22 mouse cellular contexts compared by ENCODE assay signal in the genomic region with DNA sequence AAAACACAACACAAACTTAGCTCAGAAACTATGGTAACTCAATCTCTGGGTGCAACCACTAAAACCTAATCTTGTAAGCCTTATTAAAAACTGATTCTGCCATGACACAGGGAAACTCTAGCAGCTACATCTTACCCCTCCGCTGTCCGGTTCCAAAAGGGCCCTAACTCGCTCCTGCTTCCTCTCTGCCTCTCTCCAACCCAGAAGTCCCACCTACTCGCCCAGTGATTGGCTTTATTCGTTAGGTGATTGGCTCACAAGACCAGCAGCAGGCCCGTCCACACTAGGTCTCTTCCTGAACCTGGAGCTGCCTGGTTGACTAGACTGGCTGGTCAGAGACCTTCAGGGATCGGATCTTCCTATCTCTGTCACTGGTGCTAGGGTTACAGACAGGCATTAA.
A peak's percentile ranks its signal among the peaks of the same experiment; 100 is the strongest.
DNase-seq lines count a peak whose midpoint lies in the region; ATAC-seq and TF ChIP-seq lines count a peak whose summit lies in the region.
"Had no signal": no experiment of that assay in that cellular context is flagged by ENCODE, and none has a peak within 500 bp of the region (broad histone marks: within the 10 kb centered on the region; RNA-seq: fewer than 3 reads in every experiment).

No protein-coding gene starts in this region.

- no peak for DNase-seq in liver, embryonic 11.5 days (ENCODE audit: low spot score)
- DNase-seq in CH12.LX (ENCODE audit: extremely low read depth): no peak
- DNase-seq in ES-CJ7 (ENCODE audit: low read depth, low spot score): peak; percentile 83
- DNase-seq in ZHBTc4 (ENCODE audit: low read depth, low spot score): peak; percentile 92
- DNase-seq in urinary bladder, adult 18-20 months (ENCODE audit: low spot score in 2 of 2): no peak
- DNase-seq in frontal cortex, adult 2 months (ENCODE audit: extremely low spot score in 1 of 2, low spot score in 1 of 2): no peak
- DNase-seq: adrenal gland, adult 2 months; adrenal gland, postnatal 25 days; cerebellum, adult 2 months; cerebellum, postnatal 14 days; embryo, embryonic 11 days; heart, adult 18-20 months; heart, postnatal 14 days; kidney, adult 18-20 months had no signal

- no peaks in the 10 kb centered on the region for H3K79me2 ChIP-seq in CH12.LX (replicated peaks; ENCODE audit: control insufficient read depth, extremely low read depth, insufficient read depth, poor library complexity, severe bottlenecking)

- 0 out of 2 replicates have a peak, but pooled peaks have one; percentile 19 for ATAC-seq in liver, embryonic 12.5 days
- no peak for ATAC-seq in liver, embryonic 11.5 days (replicated peaks; ENCODE audit: low FRiP score)
- ATAC-seq: forebrain, embryonic 13.5 days; hindbrain, postnatal 0 days had no signal

- 0 out of 2 replicates have a peak, but pooled peaks cover 2% of the 10 kb centered on the region for H3K27me3 ChIP-seq in liver, embryonic 12.5 days (replicated peaks)
- H3K27me3 ChIP-seq in liver, embryonic 11.5 days (replicated peaks; ENCODE audit: control insufficient read depth, insufficient read depth, low read length): no peaks in the 10 kb centered on the region
- H3K27me3 ChIP-seq in CH12.LX (replicated peaks): no peaks in the 10 kb centered on the region
- H3K27me3 ChIP-seq: embryonic facial prominence, embryonic 15.5 days; forebrain, embryonic 13.5 days; heart, embryonic 15.5 days; hindbrain, embryonic 13.5 days had no signal

- no peaks in the 10 kb centered on the region for H3K9me3 ChIP-seq in liver, embryonic 12.5 days (replicated peaks)
- no peaks in the 10 kb centered on the region for H3K9me3 ChIP-seq in liver, embryonic 11.5 days (ENCODE audit: control insufficient read depth, low read length)
- H3K9me3 ChIP-seq in CH12.LX (replicated peaks; ENCODE audit: low read length): no peaks in the 10 kb centered on the region
- H3K9me3 ChIP-seq: embryonic facial prominence, embryonic 15.5 days; forebrain, embryonic 13.5 days; G1E; heart, embryonic 15.5 days; hindbrain, embryonic 13.5 days had no signal

- no peak overlapping the region for H3K9ac ChIP-seq in liver, embryonic 12.5 days
- no peak overlapping the region for H3K9ac ChIP-seq in liver, embryonic 11.5 days (ENCODE audit: low read depth, low read length)
- H3K9ac ChIP-seq in CH12.LX (ENCODE audit: insufficient read depth, low read depth): peak overlapping the region; percentile 28; the same call in 1 of the 2 replicates
- H3K9ac ChIP-seq: embryonic facial prominence, embryonic 15.5 days; forebrain, embryonic 13.5 days; heart, embryonic 15.5 days; hindbrain, embryonic 13.5 days had no signal

- TF ChIP-seq EP300 in CH12.LX (IDR thresholded peaks at IDR 0.05; ENCODE audit: low read length): no peak

- peaks cover 16% of the 10 kb centered on the region for H3K4me1 ChIP-seq in liver, embryonic 12.5 days
- H3K4me1 ChIP-seq in liver, embryonic 11.5 days (replicated peaks; ENCODE audit: control insufficient read depth, insufficient read depth, low read length): peaks cover 4% of the 10 kb centered on the region; the same call in 1 of the 2 replicates
- H3K4me1 ChIP-seq in CH12.LX (ENCODE audit: control insufficient read depth in 1 of 2, insufficient read depth in 2 of 2): peaks cover 0 to 16% of the 10 kb centered on the region in 2 experiments; a peak in 2 of 4 replicates
- H3K4me1 ChIP-seq: forebrain, embryonic 13.5 days had no signal

- H3K4me3 ChIP-seq in liver, embryonic 12.5 days: no peak overlapping the region
- H3K4me3 ChIP-seq in liver, embryonic 11.5 days (ENCODE audit: low read depth, low read length): no peak overlapping the region
- H3K4me3 ChIP-seq in CH12.LX (replicated peaks in 1 of 3; ENCODE audit: low read depth in 2 of 3, low read length in 2 of 3, poor library complexity in 1 of 3): peak overlapping the region in 1 of 3 experiments; percentile 33
- H3K4me3 ChIP-seq: embryonic facial prominence, embryonic 15.5 days; forebrain, embryonic 13.5 days; heart, embryonic 15.5 days; hindbrain, embryonic 13.5 days had no signal

- TF ChIP-seq CTCF in CH12.LX (conservative IDR thresholded peaks at IDR 0.05 in 1 of 2, IDR thresholded peaks at IDR 0.05 in 1 of 2; ENCODE audit: low read depth in 2 of 2, low read length in 2 of 2): no peak

- no peaks in the 10 kb centered on the region for H3K36me3 ChIP-seq in liver, embryonic 12.5 days
- no peaks in the 10 kb centered on the region for H3K36me3 ChIP-seq in liver, embryonic 11.5 days (ENCODE audit: control insufficient read depth, insufficient read depth, low read length)
- no peaks in the 10 kb centered on the region for H3K36me3 ChIP-seq in CH12.LX (replicated peaks in 1 of 2; ENCODE audit: control insufficient read depth in 1 of 2, insufficient read depth in 1 of 2, low read length in 1 of 2)
- H3K36me3 ChIP-seq: embryonic facial prominence, embryonic 15.5 days; G1E; heart, embryonic 15.5 days; hindbrain, embryonic 13.5 days had no signal

- in situ Hi-C loops in CH12.LX (cut with MboI; ENCODE audit: low pct_ligation_motif_present, low pct_unique_long_range_greater_than_20kb, low sequenced_read_pairs): no loop called here

- no peak for TF ChIP-seq RAD21 in CH12.LX (IDR thresholded peaks at IDR 0.05; ENCODE audit: low read depth, low read length)

- H3K27ac ChIP-seq in liver, embryonic 12.5 days: no peak overlapping the region
- no peak overlapping the region for H3K27ac ChIP-seq in liver, embryonic 11.5 days (ENCODE audit: low read depth, low read length)
- H3K27ac ChIP-seq in CH12.LX (ENCODE audit: insufficient read depth, low read depth): no peak overlapping the region
- H3K27ac ChIP-seq: embryonic facial prominence, embryonic 15.5 days; forebrain, embryonic 13.5 days; heart, embryonic 15.5 days; hindbrain, embryonic 13.5 days; hindbrain, postnatal 0 days had no signal

- WGBS in liver, embryonic 12.5 days (ENCODE audit: insufficient replicate concordance): 60% methylated on average over 7 of the region's 7 CpGs
- WGBS in liver, embryonic 11.5 days: 72% methylated on average over 7 of the region's 7 CpGs

- dilution Hi-C loops in CH12.LX (cut with MboI; ENCODE audit: extremely low pct_ligation_motif_present, extremely low pct_unique_long_range_greater_than_20kb, low sequenced_read_pairs): no loop called here

- no peak overlapping the region for H3K4me2 ChIP-seq in liver, embryonic 12.5 days
- H3K4me2 ChIP-seq in liver, embryonic 11.5 days: no peak overlapping the region
- H3K4me2 ChIP-seq in CH12.LX (ENCODE audit: insufficient read depth, low read depth, poor library complexity, severe bottlenecking): no peak overlapping the region
- H3K4me2 ChIP-seq: embryonic facial prominence, embryonic 15.5 days; forebrain, embryonic 13.5 days; heart, embryonic 11.5 days; heart, embryonic 15.5 days; hindbrain, embryonic 13.5 days had no signal

- peak; percentile 56 for TF ChIP-seq POLR2A in CH12.LX (IDR thresholded peaks at IDR 0.05; ENCODE audit: low read depth, low read length)

TF ChIP-seq in CH12.LX, 34 proteins besides CTCF, POLR2A, EP300 and RAD21:
- TF ChIP-seq ZNF384 (IDR thresholded peaks at IDR 0.05; ENCODE audit: low read depth, low read length) (no peak), BHLHE40 (IDR thresholded peaks at IDR 0.05; ENCODE audit: low read depth, low read length) (no peak), TBP (conservative IDR thresholded peaks at IDR 0.05; ENCODE audit: low read depth, low read length) (peak; percentile 45; the same call in 1 of the 2 replicates), GABPA (IDR thresholded peaks at IDR 0.05; ENCODE audit: insufficient replicate concordance, low read depth, low read length) (no peak)

Comparison
In these comparisons a context has a peak if more than half of its experiments do, and no peak if none do; other contexts are left out.
1. DNase-seq: peak in ES-CJ7 (single experiment) and ZHBTc4 (single experiment); none in liver, embryonic 11.5 days (single experiment), CH12.LX (single experiment), urinary bladder, adult 18-20 months (0 of 2) and frontal cortex, adult 2 months (0 of 2).